Mouse (Mus musculus) thymus, postnatal 4 days (tissue): ENCODE measurements around the gene Wdfy1.

ENCODE experiments used
- DNase-seq: peaks from one replicate; pipeline ENCODE4 v3.0.0; 2021

Wdfy1 gene

GRCm38 (mm10) chr1:79710216-79710615, 65.7 kb downstream of the Wdfy1 start:
- DNase-seq, result peak; percentile 54

- no peak for DNase-seq
These were observed 68.6 kb downstream of the Wdfy1 start for GRCm38 (mm10) chr1:79707383-79707782.

- DNase-seq, result no peak
These were observed 69.2 kb downstream of the Wdfy1 start for GRCm38 (mm10) chr1:79706707-79707106.

GRCm38 (mm10) chr1:79704672-79705071, 71.3 kb downstream of the Wdfy1 start:
- no peak for DNase-seq

GRCm38 (mm10) chr1:79703520-79703919, 72.4 kb downstream of the Wdfy1 start:
- no peak for DNase-seq

GRCm38 (mm10) chr1:79698506-79698905, 77.4 kb downstream of the Wdfy1 start:
- no peak for DNase-seq

- DNase-seq, result no peak
These were observed 78.6 kb downstream of the Wdfy1 start for GRCm38 (mm10) chr1:79697382-79697781.

GRCm38 (mm10) chr1:79696933-79697332, 79.0 kb downstream of the Wdfy1 start:
- DNase-seq, result no peak

GRCm38 (mm10) chr1:79692482-79692881, 83.5 kb downstream of the Wdfy1 start:
- no peak for DNase-seq

- DNase-seq, result no peak
These were observed 88.7 kb downstream of the Wdfy1 start for GRCm38 (mm10) chr1:79687254-79687653.

- no peak for DNase-seq
These were observed 91.9 kb downstream of the Wdfy1 start for GRCm38 (mm10) chr1:79684027-79684426.

GRCm38 (mm10) chr1:79682936-79683335, 93.0 kb downstream of the Wdfy1 start:
- no peak for DNase-seq

- no peak for DNase-seq
These were observed 95.2 kb downstream of the Wdfy1 start for GRCm38 (mm10) chr1:79680777-79681176.

GRCm38 (mm10) chr1:79678117-79678684, 97.7 kb downstream of the Wdfy1 start:
- no peak for DNase-seq

GRCm38 (mm10) chr1:79675716-79676115, 100.2 kb downstream of the Wdfy1 start:
- DNase-seq, result no peak

GRCm38 (mm10) chr1:79671543-79672337, 104.2 kb downstream of the Wdfy1 start, which contains the start of gene Ap1s3:
TSS of gene Ap1s3 (minus strand) at chr1:79671972.
- DNase-seq, result peak; percentile 90

GRCm38 (mm10) chr1:79671196-79671542, 104.8 kb downstream of the Wdfy1 start:
- peak; percentile 24 for DNase-seq

- DNase-seq, result no peak
These were observed 106.4 kb downstream of the Wdfy1 start for GRCm38 (mm10) chr1:79669419-79669974.

GRCm38 (mm10) chr1:79664911-79665310, 111.0 kb downstream of the Wdfy1 start:
- no peak for DNase-seq

- DNase-seq, result no peak
These were observed 116.3 kb downstream of the Wdfy1 start for GRCm38 (mm10) chr1:79659598-79659997.

GRCm38 (mm10) chr1:79657411-79657810, 118.5 kb downstream of the Wdfy1 start:
- DNase-seq, result no peak

GRCm38 (mm10) chr1:79655819-79656555, 120.0 kb downstream of the Wdfy1 start:
- DNase-seq, result no peak

GRCm38 (mm10) chr1:79654948-79655347, 121.0 kb downstream of the Wdfy1 start:
- no peak for DNase-seq
